Mouse (Mus musculus): ENCODE measurements around the gene Timm17b.

Timm17b gene

DNA sequence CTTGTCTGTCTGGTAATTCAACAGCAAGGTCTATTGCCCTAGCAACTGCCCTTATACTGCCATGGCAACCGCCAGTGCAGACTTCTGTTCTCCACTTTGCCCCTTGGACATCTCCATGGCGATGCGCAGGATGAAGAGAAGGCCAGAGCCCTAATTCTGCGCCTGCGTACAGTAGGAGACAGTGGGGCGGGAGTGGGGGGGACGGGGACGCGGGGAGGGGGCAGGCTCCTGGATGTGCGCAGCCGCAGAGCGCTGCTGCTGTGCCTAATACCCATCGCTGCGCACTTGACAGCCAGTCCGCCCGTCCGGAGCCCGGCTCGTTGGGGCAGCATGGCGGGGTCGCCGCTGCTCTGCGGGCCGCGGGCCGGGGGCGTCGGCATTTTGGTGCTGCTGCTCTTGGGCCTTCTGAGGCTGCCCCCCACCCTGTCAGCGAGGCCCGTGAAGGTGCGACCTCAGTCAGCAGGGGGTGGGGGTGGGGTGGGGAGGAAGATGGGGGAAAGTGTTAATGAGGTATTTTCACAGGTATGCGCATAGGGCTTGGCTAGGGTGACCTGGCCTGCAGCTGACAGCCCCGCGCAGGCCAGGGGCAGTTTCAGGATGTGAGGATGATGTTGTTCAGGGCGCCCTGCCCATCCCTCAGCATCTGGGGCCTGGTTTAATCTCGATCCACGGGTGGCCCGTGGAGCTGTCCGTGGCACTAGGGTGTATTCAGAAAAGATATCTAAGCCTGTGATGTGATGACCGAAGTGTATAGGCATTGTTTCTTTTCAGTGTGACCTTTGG is 20.6 kb downstream of the Timm17b start, which contains the start of gene Pcsk1n:
Gene Pcsk1n, plus strand, starts transcription at position 222 of the 783 bp plus-strand sequence.
- DNase-seq (ENCODE audit: low read depth, low spot score), result peak; percentile 92

DNA sequence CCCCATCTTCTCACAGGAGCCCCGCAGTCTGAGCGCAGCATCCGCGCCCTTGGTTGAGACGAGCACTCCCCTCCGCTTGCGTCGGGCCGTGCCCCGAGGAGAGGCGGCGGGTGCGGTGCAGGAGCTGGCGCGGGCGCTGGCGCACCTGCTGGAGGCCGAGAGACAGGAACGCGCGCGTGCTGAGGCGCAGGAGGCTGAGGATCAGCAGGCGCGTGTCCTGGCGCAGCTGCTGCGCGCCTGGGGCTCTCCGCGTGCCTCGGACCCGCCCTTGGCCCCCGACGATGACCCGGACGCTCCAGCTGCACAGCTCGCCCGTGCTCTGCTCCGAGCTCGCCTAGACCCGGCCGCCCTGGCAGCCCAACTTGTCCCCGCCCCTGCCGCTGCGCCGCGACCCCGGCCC is 22.9 kb downstream of the Timm17b start:
- DNase-seq (ENCODE audit: low read depth, low spot score), result peak; percentile 53

DNA sequence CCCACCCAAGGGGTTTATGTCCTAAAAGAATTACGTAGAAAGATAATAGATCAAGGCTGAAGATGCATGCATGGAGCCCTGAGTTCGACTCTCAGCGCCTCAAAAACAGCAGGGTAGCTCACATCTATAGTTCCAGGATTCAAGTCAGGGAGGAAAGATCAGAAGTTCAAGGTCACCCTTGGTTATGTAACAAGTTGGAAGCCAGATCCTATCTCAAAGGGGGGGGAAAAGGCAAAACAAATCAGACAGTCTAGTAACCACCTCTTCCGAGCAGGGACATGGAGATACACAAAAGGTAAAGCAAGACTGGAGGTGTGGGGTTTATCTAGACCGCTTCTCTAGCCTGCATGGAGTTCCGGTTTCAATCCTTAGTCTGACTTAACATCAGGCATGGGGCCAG is 27.1 kb downstream of the Timm17b start:
- no peak for DNase-seq (ENCODE audit: low read depth, low spot score)

DNA sequence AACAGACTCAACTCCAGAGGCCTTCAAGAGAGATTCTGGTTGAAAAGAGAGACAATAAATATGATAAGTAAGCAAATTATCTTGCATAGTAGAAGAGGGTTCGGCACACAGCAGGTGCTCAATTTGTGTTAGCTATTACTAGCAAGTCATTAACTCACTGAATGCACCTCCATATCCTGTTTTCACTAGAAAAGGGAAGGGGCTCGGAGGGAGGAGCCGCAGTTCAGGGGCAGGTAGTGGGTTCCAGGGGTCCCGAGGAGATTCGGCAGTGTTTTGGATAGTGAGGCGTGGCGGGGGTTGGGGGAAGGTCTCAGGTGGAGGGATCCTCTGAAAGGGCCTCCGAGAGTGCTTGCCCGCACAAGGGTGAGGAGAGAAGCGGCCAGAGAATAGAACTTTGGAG is 28.0 kb downstream of the Timm17b start:
- DNase-seq (ENCODE audit: low read depth, low spot score), result no peak

DNA sequence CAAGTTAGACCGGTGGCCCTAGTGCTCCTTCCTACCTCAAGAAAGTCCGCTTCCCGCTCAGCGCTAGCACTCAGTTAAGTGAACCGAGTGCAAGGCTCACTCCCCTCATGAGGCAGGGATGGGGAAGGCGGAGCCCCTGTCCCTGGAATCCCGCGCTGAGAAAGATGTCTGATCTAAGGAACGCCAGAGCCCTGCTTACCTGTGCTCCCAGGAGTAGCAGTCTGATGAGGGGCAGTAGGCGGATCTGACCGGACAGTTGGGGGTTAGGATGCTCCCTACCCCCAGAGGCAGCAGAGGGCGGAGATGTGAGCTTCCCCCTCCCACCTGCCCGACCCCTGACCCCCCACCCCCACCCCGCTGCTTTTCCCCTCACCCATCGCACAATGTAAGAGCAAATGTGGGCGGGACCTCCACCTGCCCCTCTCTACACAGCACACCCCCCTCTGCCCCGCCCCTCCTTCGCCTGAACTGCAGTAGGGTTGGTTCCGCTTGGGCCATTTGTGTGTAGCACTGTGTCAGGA is 29.2 kb downstream of the Timm17b start, which contains the start of gene Eras:
Gene Eras, minus strand, starts transcription at position 338 of the 521 bp plus-strand sequence.
- DNase-seq (ENCODE audit: low read depth, low spot score), result no peak

DNA sequence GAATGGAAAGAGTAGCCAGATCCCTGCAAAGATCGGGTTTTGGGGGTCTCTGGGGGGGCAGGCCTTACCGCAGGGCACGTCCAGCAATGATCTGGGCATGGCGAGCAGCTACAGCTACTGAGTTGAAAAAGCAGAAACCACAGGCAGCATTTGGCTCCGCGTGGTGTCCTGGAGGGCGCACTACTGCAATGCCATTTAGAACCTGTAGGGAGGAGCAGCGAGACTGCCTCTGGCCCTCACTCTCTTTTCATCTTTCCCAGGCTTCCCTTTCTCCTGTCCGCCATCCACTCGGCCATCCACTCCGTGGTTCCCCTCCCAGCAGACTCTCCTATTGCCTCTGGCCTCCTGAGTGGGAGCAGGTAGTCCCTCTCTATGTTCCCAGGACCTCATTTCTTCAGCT is 37.7 kb downstream of the Timm17b start:
- peak; percentile 10 for DNase-seq (ENCODE audit: low read depth, low spot score)

DNA sequence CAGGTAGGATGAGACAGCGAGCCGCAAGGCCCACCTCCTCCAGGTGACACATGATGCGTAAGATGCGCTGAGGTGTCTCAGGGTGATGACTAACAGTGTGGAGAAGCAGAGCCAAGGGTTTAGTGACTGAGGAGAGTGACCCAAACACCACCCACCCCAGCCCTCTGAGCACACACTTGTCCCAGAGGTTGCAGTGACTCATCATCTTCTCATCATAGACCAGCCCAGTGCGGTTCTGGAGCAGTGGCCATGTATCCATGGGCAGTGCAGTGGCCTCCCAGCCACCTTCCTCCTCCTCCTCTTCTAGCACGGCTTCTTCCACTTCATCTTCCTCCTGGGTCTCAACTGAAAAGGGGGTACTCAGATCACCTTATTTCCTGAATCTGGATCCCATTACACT is 38.5 kb downstream of the Timm17b start:
- no peak for DNase-seq (ENCODE audit: low read depth, low spot score)

DNA sequence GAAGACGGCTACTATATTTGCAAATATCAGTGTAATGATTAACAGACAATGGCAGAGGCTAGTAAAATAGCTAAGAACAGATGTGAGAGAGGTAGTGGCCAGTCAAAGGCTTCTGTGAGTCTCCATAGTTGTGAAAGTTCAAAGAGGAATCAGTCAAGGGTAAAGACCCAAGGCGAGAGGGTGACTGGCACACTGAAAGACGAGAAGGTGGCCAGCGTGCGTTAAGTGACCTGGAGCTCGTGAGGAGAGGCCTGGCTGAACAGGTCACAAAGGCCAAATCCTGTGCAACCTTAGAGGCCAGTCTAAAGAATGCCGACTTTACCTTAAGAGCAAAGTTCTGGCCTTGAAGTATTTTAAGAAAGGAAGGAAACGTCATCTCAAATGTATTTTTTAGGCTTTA is 46.5 kb downstream of the Timm17b start:
- DNase-seq (ENCODE audit: low read depth, low spot score), result no peak

DNA sequence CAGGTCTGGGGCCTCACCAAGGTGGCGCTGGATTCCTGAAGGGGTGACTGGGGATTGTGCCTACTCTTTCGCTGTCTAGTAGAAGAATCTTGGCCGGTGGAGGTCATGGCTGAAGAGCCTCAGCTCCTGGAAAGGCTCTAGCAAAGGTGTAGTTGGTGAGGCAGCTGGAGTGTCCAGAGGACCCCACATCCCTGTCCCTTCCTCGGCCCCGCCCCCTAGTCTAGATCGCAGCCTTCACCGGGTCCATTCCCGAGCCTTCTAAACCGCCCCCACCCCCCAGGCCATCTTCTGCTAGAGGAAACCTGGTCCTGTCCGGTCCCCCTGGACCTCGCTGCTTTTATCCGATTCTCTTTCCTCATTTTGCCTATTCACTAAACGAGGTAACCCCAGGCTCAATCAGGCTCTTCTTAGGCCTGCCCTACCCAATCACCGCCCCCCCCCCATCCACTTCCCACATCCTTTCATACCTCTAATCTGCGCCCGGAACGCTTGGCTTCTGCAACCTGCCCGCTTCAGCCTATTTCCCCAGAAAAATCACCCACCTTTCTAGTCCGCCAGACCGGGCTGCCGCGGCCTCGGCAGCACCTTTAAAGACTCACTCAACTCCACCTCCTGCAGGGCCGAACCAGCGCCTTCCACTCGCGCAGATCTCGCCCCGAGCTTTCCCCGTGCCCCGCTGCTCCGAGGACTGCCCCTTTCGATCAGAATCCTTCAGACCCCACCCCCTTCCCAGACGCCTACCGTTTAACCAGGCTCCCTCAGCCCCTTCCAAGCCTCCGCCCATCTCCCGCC is 48.1 kb downstream of the Timm17b start, which contains the start of gene Hdac6:
Gene Hdac6, minus strand, starts transcription at position 782 of the 792 bp plus-strand sequence.
- no peak for DNase-seq (ENCODE audit: low read depth, low spot score)

DNA sequence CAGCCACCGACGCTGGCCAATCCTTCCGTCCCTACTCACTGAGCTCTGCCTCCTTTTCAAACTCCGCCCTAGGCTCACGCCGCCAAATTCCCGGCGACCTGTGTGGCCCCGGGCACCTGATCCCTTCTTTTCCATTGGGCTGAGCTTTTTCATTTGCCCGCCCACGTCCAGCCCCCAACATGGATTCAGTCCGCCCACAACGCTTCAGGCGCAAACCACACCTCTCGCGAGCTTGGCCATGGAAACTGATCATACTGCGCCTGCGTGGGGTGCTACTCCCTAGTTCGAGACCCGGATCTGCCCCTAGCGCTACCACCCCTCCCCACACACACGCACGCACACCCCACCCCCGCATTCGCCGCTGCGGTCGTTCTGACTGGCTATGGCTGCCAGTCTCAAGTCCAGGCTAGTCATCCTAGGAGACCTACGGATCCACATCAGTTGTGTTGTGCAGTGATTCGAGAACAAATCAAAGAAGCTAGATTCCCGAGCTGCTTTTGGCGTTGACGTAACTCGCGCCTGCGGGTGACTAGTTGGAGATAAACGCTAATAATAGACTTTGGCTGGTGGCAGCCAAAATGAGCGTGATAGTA is 48.8 kb downstream of the Timm17b start:
- DNase-seq (ENCODE audit: low read depth, low spot score), result peak; percentile 98

DNA sequence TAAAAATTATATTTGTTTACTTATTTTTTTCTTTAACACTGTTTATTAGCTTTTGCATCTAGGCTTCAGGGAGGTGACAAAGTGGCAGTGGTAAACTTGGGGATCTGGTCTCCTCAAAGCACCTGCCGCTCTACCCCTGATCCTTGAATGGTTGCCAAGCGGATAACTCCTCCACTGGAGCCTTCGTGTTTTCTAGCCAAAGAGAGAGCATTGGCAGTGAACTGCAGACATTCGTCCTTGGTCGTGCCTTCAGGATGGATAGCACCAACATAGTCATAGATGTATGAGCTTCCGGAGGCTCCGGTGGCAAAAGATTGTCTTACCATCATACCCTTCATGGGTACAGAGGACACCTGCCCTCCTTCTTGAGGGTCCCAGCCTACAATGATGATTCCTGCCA is 50.9 kb downstream of the Timm17b start:
- no peak for DNase-seq (ENCODE audit: low read depth, low spot score)

All from brain, adult 2 months (tissue).